Mouse (Mus musculus) MEL (cell line): ENCODE results near the gene Ubox5. TPM values are rescaled to one million over a fixed set of nuclear protein-coding genes. Genes with fewer than 3 reads are reported as not detected.

Source experiments
- DNase-seq: peaks from one replicate; pipeline ENCODE4 v3.0.0; 2011; ENCODE audit warnings: low read depth, low spot score
- H3K27ac ChIP-seq: 2 replicates; pipeline ENCODE4 v1.5.1; 2012; ENCODE audit warnings: low read depth, mild to moderate bottlenecking, control low read depth, low read length, moderate library complexity; ENCODE audit not compliant: control insufficient read depth
- H3K27me3 ChIP-seq, 2 experiments: fragments of 150-350 bp in 1 of 2; sonication (generic) in 1 of 2; 2 replicates each; pipeline ENCODE4 v1.6.1; 2012; ENCODE audit warnings: low read length in 2 of 2, mild to moderate bottlenecking in 2 of 2, improper control_type of control experiment in 1 of 2, moderate library complexity in 1 of 2; ENCODE audit not compliant: insufficient read depth in 2 of 2, control insufficient read depth in 1 of 2
- H3K36me3 ChIP-seq, 2 experiments: 2 replicates each; pipeline ENCODE4 v1.6.1; 2012 to 2014; ENCODE audit warnings: low read length in 2 of 2, improper control_type of control experiment in 1 of 2, inconsistent platforms in 1 of 2, mild to moderate bottlenecking in 1 of 2; ENCODE audit not compliant: insufficient read depth in 2 of 2, control insufficient read depth in 1 of 2
- H3K4me1 ChIP-seq, 2 experiments: fragments of 150-350 bp in 1 of 2; sonication (generic) in 1 of 2; 2 replicates each; pipeline ENCODE4 v1.6.1; 2012; ENCODE audit warnings: low read length in 2 of 2, improper control_type of control experiment in 1 of 2, mild to moderate bottlenecking in 1 of 2; ENCODE audit not compliant: insufficient read depth in 2 of 2, control insufficient read depth in 1 of 2
- H3K4me3 ChIP-seq, 2 experiments: fragments of 150-350 bp in 1 of 2; sonication (generic) in 1 of 2; 2 replicates each; pipeline ENCODE4 v1.5.1; 2012; ENCODE audit warnings: low read depth in 2 of 2, low read length in 2 of 2, mild to moderate bottlenecking in 2 of 2, moderate library complexity in 2 of 2, control low read depth in 1 of 2, improper control_type of control experiment in 1 of 2; ENCODE audit not compliant: control insufficient read depth in 1 of 2, insufficient read depth in 1 of 2
- H3K79me2 ChIP-seq: 2 replicates; pipeline ENCODE4 v1.6.1; 2012; ENCODE audit warnings: mild to moderate bottlenecking, low read length, moderate library complexity; ENCODE audit not compliant: control insufficient read depth, poor library complexity, insufficient read depth
- H3K9ac ChIP-seq: 2 replicates; pipeline ENCODE4 v1.6.1; 2012; ENCODE audit warnings: low read depth, mild to moderate bottlenecking, control low read depth, low read length, moderate library complexity; ENCODE audit not compliant: control insufficient read depth, poor library complexity, severe bottlenecking
- H3K9me3 ChIP-seq: fragments of 150-350 bp; sonication (generic); replicated peaks from 2 replicates; pipeline ENCODE4 v1.6.1; 2012; ENCODE audit warnings: mild to moderate bottlenecking, low read length, improper control_type of control experiment, moderate library complexity; ENCODE audit not compliant: insufficient read depth
- BHLHE40 ChIP-seq: IDR thresholded peaks from 2 replicates; pipeline ENCODE4 v1.6.1; 2012; ENCODE audit warnings: low read depth, mild to moderate bottlenecking, inconsistent platforms, low read length, improper control_type of control experiment, borderline replicate concordance
- CHD1 ChIP-seq: IDR thresholded peaks from 2 replicates; pipeline ENCODE4 v1.6.1; 2012; ENCODE audit warnings: low read depth, mild to moderate bottlenecking, inconsistent platforms, low read length, improper control_type of control experiment
- CHD2 ChIP-seq: IDR thresholded peaks from 2 replicates; pipeline ENCODE4 v1.6.1; 2011; ENCODE audit warnings: low read length, improper control_type of control experiment
- CTCF ChIP-seq, 3 experiments: IDR thresholded peaks in 2 of 3; conservative IDR thresholded peaks in 1 of 3; 2 replicates each; pipeline ENCODE4 v1.5.1; 2011 to 2012; ENCODE audit warnings: low read length in 3 of 3, low read depth in 2 of 3, mild to moderate bottlenecking in 2 of 3, improper control_type of control experiment in 1 of 3, inconsistent platforms in 1 of 3, mixed read lengths in 1 of 3, moderate library complexity in 1 of 3; ENCODE audit not compliant: control insufficient read depth in 1 of 3, insufficient read depth in 1 of 3, poor library complexity in 1 of 3, severe bottlenecking in 1 of 3
- E2F4 ChIP-seq: IDR thresholded peaks from 2 replicates; pipeline ENCODE4 v1.6.1; 2011; ENCODE audit warnings: low read depth, low read length, improper control_type of control experiment, borderline replicate concordance
- ELF1 ChIP-seq: IDR thresholded peaks from 2 replicates; pipeline ENCODE4 v1.6.1; 2014; ENCODE audit warnings: low read depth, mild to moderate bottlenecking, inconsistent platforms, low read length, improper control_type of control experiment, moderate library complexity
- EP300 ChIP-seq, 2 experiments: IDR thresholded peaks; 2 replicates each; pipeline ENCODE4 v1.6.1; 2011; ENCODE audit warnings: improper control_type of control experiment in 2 of 2, low read length in 2 of 2, low read depth in 1 of 2, mild to moderate bottlenecking in 1 of 2
- ETS1 ChIP-seq: IDR thresholded peaks from 2 replicates; pipeline ENCODE4 v1.6.1; 2012; ENCODE audit warnings: low read depth, mild to moderate bottlenecking, inconsistent platforms, low read length, improper control_type of control experiment, moderate library complexity
- GATA1 ChIP-seq: IDR thresholded peaks from 2 replicates; pipeline ENCODE4 v1.6.1; 2011; ENCODE audit warnings: low read depth, low read length, improper control_type of control experiment
- HCFC1 ChIP-seq: IDR thresholded peaks from 2 replicates; pipeline ENCODE4 v1.6.1; 2012; ENCODE audit warnings: low read depth, mild to moderate bottlenecking, inconsistent platforms, low read length, improper control_type of control experiment, moderate library complexity
- JUND ChIP-seq: IDR thresholded peaks from 2 replicates; pipeline ENCODE4 v1.6.1; 2011; ENCODE audit warnings: low read depth, mild to moderate bottlenecking, improper control_type of control experiment, low read length
- KAT2A ChIP-seq: conservative IDR thresholded peaks from 2 replicates; pipeline ENCODE4 v1.6.1; 2012; ENCODE audit warnings: low read depth, low read length, improper control_type of control experiment, inconsistent platforms
- MAX ChIP-seq: IDR thresholded peaks from 2 replicates; pipeline ENCODE4 v1.6.1; 2011; ENCODE audit warnings: low read length, improper control_type of control experiment
- MAZ ChIP-seq: IDR thresholded peaks from 2 replicates; pipeline ENCODE4 v1.6.1; 2012; ENCODE audit warnings: low read depth, mild to moderate bottlenecking, inconsistent platforms, low read length, improper control_type of control experiment
- MEF2A ChIP-seq: IDR thresholded peaks from 2 replicates; pipeline ENCODE4 v1.6.1; 2014; ENCODE audit warnings: low read depth, mild to moderate bottlenecking, inconsistent platforms, low read length, improper control_type of control experiment; ENCODE audit not compliant: poor library complexity, insufficient replicate concordance, severe bottlenecking; ENCODE audit errors: extremely low read depth
- MYB ChIP-seq: IDR thresholded peaks from 2 replicates; pipeline ENCODE4 v1.6.1; 2011; ENCODE audit warnings: mild to moderate bottlenecking, low read depth, low read length, improper control_type of control experiment
- MYC ChIP-seq: IDR thresholded peaks from 2 replicates; pipeline ENCODE4 v1.6.1; 2011; ENCODE audit warnings: low read depth, mild to moderate bottlenecking, low read length, improper control_type of control experiment, moderate library complexity
- NELFE ChIP-seq: IDR thresholded peaks from 2 replicates; pipeline ENCODE4 v1.6.1; 2011; ENCODE audit warnings: low read depth, low read length, improper control_type of control experiment
- NRF1 ChIP-seq: IDR thresholded peaks from 2 replicates; pipeline ENCODE4 v1.6.1; 2014; ENCODE audit warnings: low read depth, mild to moderate bottlenecking, inconsistent platforms, low read length, improper control_type of control experiment, moderate library complexity; ENCODE audit not compliant: poor library complexity, insufficient read depth, severe bottlenecking
- POLR2A ChIP-seq, 2 experiments: IDR thresholded peaks; 2 replicates each; pipeline ENCODE4 v1.6.1; 2011 to 2012; ENCODE audit warnings: low read length in 2 of 2, mild to moderate bottlenecking in 2 of 2, control low read depth in 1 of 2, improper control_type of control experiment in 1 of 2, low read depth in 1 of 2, moderate library complexity in 1 of 2; ENCODE audit not compliant: control insufficient read depth in 1 of 2, insufficient read depth in 1 of 2, poor library complexity in 1 of 2
- POLR2AphosphoS2 ChIP-seq: IDR thresholded peaks from 2 replicates; pipeline ENCODE4 v1.6.1; 2011; ENCODE audit warnings: low read length, improper control_type of control experiment
- POLR2AphosphoS5 ChIP-seq: IDR thresholded peaks from 2 replicates; pipeline ENCODE4 v1.6.1; 2012; ENCODE audit warnings: low read depth, borderline replicate concordance, mild to moderate bottlenecking, inconsistent platforms, low read length, moderate library complexity, mixed read lengths
- RAD21 ChIP-seq: IDR thresholded peaks from 2 replicates; pipeline ENCODE4 v1.6.1; 2011; ENCODE audit warnings: mild to moderate bottlenecking, low read depth, low read length, improper control_type of control experiment
- RCOR1 ChIP-seq: IDR thresholded peaks from 2 replicates; pipeline ENCODE4 v1.6.1; 2012; ENCODE audit warnings: low read depth, mild to moderate bottlenecking, inconsistent platforms, low read length, improper control_type of control experiment
- SIN3A ChIP-seq: IDR thresholded peaks from 2 replicates; pipeline ENCODE4 v1.6.1; 2012; ENCODE audit warnings: low read length, improper control_type of control experiment, inconsistent platforms
- SMC3 ChIP-seq: IDR thresholded peaks from 2 replicates; pipeline ENCODE4 v1.6.1; 2011; ENCODE audit warnings: low read depth, low read length, improper control_type of control experiment
- TAL1 ChIP-seq: IDR thresholded peaks from 2 replicates; pipeline ENCODE4 v1.6.1; 2012; ENCODE audit warnings: mild to moderate bottlenecking, inconsistent platforms, low read length, moderate library complexity, mixed read lengths
- TBP ChIP-seq: IDR thresholded peaks from 2 replicates; pipeline ENCODE4 v1.8.0; 2011; ENCODE audit warnings: low read depth, low read length, improper control_type of control experiment
- TCF12 ChIP-seq: IDR thresholded peaks from 2 replicates; pipeline ENCODE4 v1.6.1; 2014; ENCODE audit warnings: low read depth, mild to moderate bottlenecking, inconsistent platforms, low read length, improper control_type of control experiment, moderate library complexity
- UBTF ChIP-seq: IDR thresholded peaks from 2 replicates; pipeline ENCODE4 v1.6.1; 2012; ENCODE audit warnings: low read depth, mild to moderate bottlenecking, inconsistent platforms, low read length, improper control_type of control experiment, moderate library complexity, borderline replicate concordance; ENCODE audit not compliant: insufficient read depth
- USF1 ChIP-seq: IDR thresholded peaks from 2 replicates; pipeline ENCODE4 v1.6.1; 2014; ENCODE audit warnings: low read depth, mild to moderate bottlenecking, inconsistent platforms, low read length, improper control_type of control experiment, moderate library complexity
- USF2 ChIP-seq, 2 experiments: IDR thresholded peaks; 2 replicates each; pipeline ENCODE4 v1.6.1; 2011 to 2012; ENCODE audit warnings: improper control_type of control experiment in 2 of 2, low read length in 2 of 2, borderline replicate concordance in 1 of 2, inconsistent platforms in 1 of 2, low read depth in 1 of 2, mild to moderate bottlenecking in 1 of 2; ENCODE audit not compliant: insufficient read depth in 1 of 2
- ZC3H11A ChIP-seq: IDR thresholded peaks from 2 replicates; pipeline ENCODE4 v1.6.1; 2012; ENCODE audit warnings: low read depth, mild to moderate bottlenecking, inconsistent platforms, low read length, improper control_type of control experiment
- ZKSCAN1 ChIP-seq: IDR thresholded peaks from 2 replicates; pipeline ENCODE4 v1.6.1; 2012; ENCODE audit warnings: low read depth, mild to moderate bottlenecking, inconsistent platforms, low read length, improper control_type of control experiment, moderate library complexity
- ZNF384 ChIP-seq: IDR thresholded peaks from 2 replicates; pipeline ENCODE4 v1.6.1; 2012; ENCODE audit warnings: low read depth, mild to moderate bottlenecking, inconsistent platforms, low read length, improper control_type of control experiment
- polyA plus RNA-seq, 2 experiments: library from polyadenylated mRNA; stranded (reverse) in 1 of 2; unstranded in 1 of 2; fragments of >175 nt in 1 of 2; fragments of >200 nt in 1 of 2; gene quantifications; 2 replicates each; pipeline versions ENCODE4 v1.2.1 to v1.2.4; 2012; ENCODE audit warnings: low replicate concordance in 2 of 2, low read depth in 1 of 2; ENCODE audit not compliant: insufficient read length in 2 of 2, insufficient read depth in 1 of 2, missing spikeins in 1 of 2
- total RNA-seq: library from RNA; depleted of rRNA; stranded (reverse); fragments of 300-350 nt; gene quantifications from 2 replicates; pipeline ENCODE4 v1.2.3, GENCODE M21; 2012

Ubox5 gene
- total and polyA plus RNA-seq, 3 experiments: 5.4 to 11.2 TPM; not detected in 1

DNA sequence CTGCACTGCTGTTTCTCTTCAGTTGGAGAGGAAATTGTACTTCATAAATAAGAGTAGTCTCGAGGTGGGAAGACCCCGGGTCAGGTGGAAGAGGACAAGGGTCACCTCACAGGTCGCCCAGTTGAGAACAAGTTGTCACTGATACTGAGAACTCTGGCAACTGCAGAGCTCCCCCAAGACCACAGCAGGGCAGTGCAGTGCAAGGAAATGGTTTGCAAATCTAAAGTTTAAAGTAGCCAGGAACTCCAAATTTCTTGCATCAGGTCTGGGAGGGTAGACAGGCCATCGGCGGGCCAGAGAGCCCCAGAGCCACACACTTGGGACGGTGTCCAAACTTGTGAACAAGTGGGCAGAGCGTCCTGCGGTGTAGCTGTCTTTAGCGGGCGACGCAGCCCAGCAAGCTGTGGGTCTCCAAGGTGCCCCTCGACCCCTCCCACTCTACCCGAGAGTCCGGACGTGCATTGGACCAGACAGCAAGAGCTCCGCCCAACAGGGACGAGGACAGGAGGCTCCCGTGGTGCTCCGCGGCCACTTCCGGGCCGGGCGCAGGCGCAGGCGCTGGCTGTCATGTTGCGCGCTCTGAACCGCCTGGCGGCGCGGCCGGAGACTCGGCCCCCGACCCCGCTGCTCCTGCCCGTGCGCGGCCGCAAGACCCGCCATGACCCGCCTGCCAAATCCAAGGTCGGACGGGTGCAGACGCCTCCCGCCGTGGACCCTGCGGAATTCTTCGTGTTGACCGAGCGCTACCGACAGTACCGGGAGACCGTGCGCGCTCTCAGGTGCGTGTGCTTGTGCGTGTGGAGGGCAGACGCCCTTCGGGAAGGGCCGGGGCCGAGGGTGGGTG, 66.4 kb downstream of the Ubox5 start, which contains the start of gene Mrps26:
Mrps26 (plus strand) TSS at position 531 of the 844 bp plus-strand sequence.
- peak within 1 kb of the TSS; percentile 88 to 91 for H3K4me3 ChIP-seq
- no peaks in the 10 kb centered on the region for H3K9me3 ChIP-seq
- H3K9ac ChIP-seq: peak within 1 kb of the TSS; percentile 91
- peaks cover 4 to 5% of the 10 kb centered on the region in 2 experiments for H3K36me3 ChIP-seq
- no peaks in the 10 kb centered on the region for H3K27me3 ChIP-seq
- H3K79me2 ChIP-seq: peaks cover 17% of the 10 kb centered on the region
- 0 out of 2 replicates have a peak within 1 kb of the TSS, but pooled peaks have one; percentile 23 for H3K27ac ChIP-seq
- H3K4me1 ChIP-seq: peaks cover 2 to 7% of the 10 kb centered on the region in 2 experiments; a peak in 2 of 4 replicates
- DNase-seq: peak; percentile 97
- TF ChIP-seq MEF2A (peak; percentile 11; the same call in 1 of the 2 replicates), JUND (no peak), EP300 (IDR thresholded peaks at IDR 0.05; ENCODE audit: low read depth in 1 of 2, low read length in 2 of 2) (no peak), RCOR1 (no peak), CHD2 (no peak), ETS1 (no peak), ELF1 (peak; percentile 96), GATA1 (no peak), MAZ (peak; percentile 59; the same call in 1 of the 2 replicates), UBTF (no peak), RAD21 (peak; percentile 46), TAL1 (no peak), HCFC1 (peak; percentile 86), POLR2AphosphoS5 (no peak), ZKSCAN1 (no peak), MYB (no peak), BHLHE40 (no peak), CHD1 (no peak), POLR2AphosphoS2 (peak; percentile 92), POLR2A (IDR thresholded peaks at IDR 0.05; ENCODE audit: control insufficient read depth in 1 of 2, insufficient read depth in 1 of 2, low read depth in 1 of 2, low read length in 2 of 2, poor library complexity in 1 of 2) (peak; percentile 94 to 96), TCF12 (peak; percentile 57; the same call in 1 of the 2 replicates), NRF1 (peak; percentile 90), NELFE (peak; percentile 89), E2F4 (no peak), USF2 (IDR thresholded peaks at IDR 0.05; ENCODE audit: borderline replicate concordance in 1 of 2, insufficient read depth in 1 of 2, low read depth in 1 of 2, low read length in 2 of 2) (no peak), TBP (peak; percentile 66), USF1 (no peak), MAX (peak; percentile 66), CTCF (IDR thresholded peaks at IDR 0.05 in 2 of 3, conservative IDR thresholded peaks at IDR 0.05 in 1 of 3; ENCODE audit: control insufficient read depth in 1 of 3, insufficient read depth in 1 of 3, low read depth in 2 of 3, low read length in 3 of 3, poor library complexity in 1 of 3, severe bottlenecking in 1 of 3) (peak; percentile 37 to 60 (median 47)), SIN3A (peak; percentile 88), SMC3 (peak; percentile 52), MYC (peak; percentile 49; the same call in 1 of the 2 replicates), KAT2A (peak; percentile 55; the same call in 1 of the 2 replicates), ZC3H11A (peak; percentile 34; the same call in 1 of the 2 replicates), ZNF384 (no peak)
